Mouse (Mus musculus) thymus, postnatal 25 days (tissue): ENCODE measurements around the gene 2610042L04Rik.
"Not testable (repeated sequence)": the region's sequence is repeated elsewhere in the genome, so short reads cannot be mapped to it uniquely, and the experiment has no call there.

Experiments
- DNase-seq: peaks from one replicate; pipeline ENCODE4 v3.0.0; 2022

The 2610042L04Rik gene

GRCm38 (mm10) chr14:4334476-4335080 is at the start of gene 2610042L04Rik:
Gene 2610042L04Rik (plus strand): TSS chr14:4334763.
- DNase-seq, result not testable (repeated sequence)

- not testable (repeated sequence) for DNase-seq
Observed at GRCm38 (mm10) chr14:4316983-4317382, 17.6 kb upstream of the 2610042L04Rik start, which contains the start of gene Gm3149. Gene Gm3149 (plus strand): TSS chr14:4317283.

- DNase-seq, result not testable (repeated sequence)
Observed at GRCm38 (mm10) chr14:4335506-4335905, 943 bp downstream of the 2610042L04Rik start.

- not testable (repeated sequence) for DNase-seq
Observed at GRCm38 (mm10) chr14:4368991-4369390, 34.4 kb downstream of the 2610042L04Rik start.

- not testable (repeated sequence) for DNase-seq
Observed at GRCm38 (mm10) chr14:4369691-4370090, 35.1 kb downstream of the 2610042L04Rik start.

- DNase-seq, result not testable (repeated sequence)
Observed at GRCm38 (mm10) chr14:4377871-4378270, 43.3 kb downstream of the 2610042L04Rik start.

GRCm38 (mm10) chr14:4385606-4386005 is 51.0 kb downstream of the 2610042L04Rik start:
- not testable (repeated sequence) for DNase-seq

- DNase-seq, result not testable (repeated sequence)
Observed at GRCm38 (mm10) chr14:4392841-4393530, 58.4 kb downstream of the 2610042L04Rik start.

- not testable (repeated sequence) for DNase-seq
Observed at GRCm38 (mm10) chr14:4397226-4397625, 62.7 kb downstream of the 2610042L04Rik start, which contains the start of gene Gm3159. Gene Gm3159 (plus strand): TSS chr14:4397526.

GRCm38 (mm10) chr14:4398624-4399023 is 64.1 kb downstream of the 2610042L04Rik start:
- DNase-seq, result not testable (repeated sequence)

- DNase-seq, result not testable (repeated sequence)
Observed at GRCm38 (mm10) chr14:4400115-4400789, 65.7 kb downstream of the 2610042L04Rik start.

- DNase-seq, result not testable (repeated sequence)
Observed at GRCm38 (mm10) chr14:4401245-4401644, 66.7 kb downstream of the 2610042L04Rik start.

GRCm38 (mm10) chr14:4403840-4404239 is 69.3 kb downstream of the 2610042L04Rik start:
- DNase-seq, result not testable (repeated sequence)
